Mouse (Mus musculus): ENCODE data around the gene Arhgef16. TPM values are rescaled to one million over a fixed set of nuclear protein-coding genes. Genes with fewer than 3 reads are reported as not detected.

Arhgef16 gene
- polyA plus RNA-seq, 1 experiment, result 1.2 TPM

- TF ChIP-seq CTCF (IDR thresholded peaks at IDR 0.05; ENCODE audit: borderline replicate concordance, extremely low read depth, insufficient read depth, insufficient read length) (peak; percentile 98), POLR2A (IDR thresholded peaks at IDR 0.05; ENCODE audit: borderline replicate concordance, extremely low read depth, insufficient read depth, insufficient read length, poor library complexity, severe bottlenecking) (no peak)
- peak; percentile 66 for DNase-seq (ENCODE audit: low read depth)
Measured at GRCm38 (mm10) chr4:154246115-154247040, 55.1 kb downstream of the Arhgef16 start.

GRCm38 (mm10) chr4:154245342-154245741 lies 56.1 kb downstream of the Arhgef16 start:
- TF ChIP-seq POLR2A (IDR thresholded peaks at IDR 0.05; ENCODE audit: borderline replicate concordance, extremely low read depth, insufficient read depth, insufficient read length, poor library complexity, severe bottlenecking), result no peak
- TF ChIP-seq CTCF (IDR thresholded peaks at IDR 0.05; ENCODE audit: borderline replicate concordance, extremely low read depth, insufficient read depth, insufficient read length), result no peak

GRCm38 (mm10) chr4:154240608-154241007 lies 60.9 kb downstream of the Arhgef16 start:
- TF ChIP-seq CTCF (IDR thresholded peaks at IDR 0.05; ENCODE audit: borderline replicate concordance, extremely low read depth, insufficient read depth, insufficient read length), result no peak
- TF ChIP-seq POLR2A (IDR thresholded peaks at IDR 0.05; ENCODE audit: borderline replicate concordance, extremely low read depth, insufficient read depth, insufficient read length, poor library complexity, severe bottlenecking), result no peak
- no peak for DNase-seq (ENCODE audit: low read depth)

More at GRCm38 (mm10) chr4:154245342-154245741, 56.1 kb downstream of the Arhgef16 start:
- peak; percentile 19 for DNase-seq (ENCODE audit: low read depth)

GRCm38 (mm10) chr4:154239199-154239598 lies 62.3 kb downstream of the Arhgef16 start:
- no peak for DNase-seq (ENCODE audit: low read depth)
- TF ChIP-seq CTCF (IDR thresholded peaks at IDR 0.05; ENCODE audit: borderline replicate concordance, extremely low read depth, insufficient read depth, insufficient read length), result no peak
- TF ChIP-seq POLR2A (IDR thresholded peaks at IDR 0.05; ENCODE audit: borderline replicate concordance, extremely low read depth, insufficient read depth, insufficient read length, poor library complexity, severe bottlenecking), result no peak

GRCm38 (mm10) chr4:154237306-154237705 lies 64.2 kb downstream of the Arhgef16 start:
- peak; percentile 35 for DNase-seq (ENCODE audit: low read depth)
- TF ChIP-seq CTCF (IDR thresholded peaks at IDR 0.05; ENCODE audit: borderline replicate concordance, extremely low read depth, insufficient read depth, insufficient read length) (no peak), POLR2A (IDR thresholded peaks at IDR 0.05; ENCODE audit: borderline replicate concordance, extremely low read depth, insufficient read depth, insufficient read length, poor library complexity, severe bottlenecking) (no peak)

GRCm38 (mm10) chr4:154236893-154237292 lies 64.6 kb downstream of the Arhgef16 start:
- peak; percentile 50 for DNase-seq (ENCODE audit: low read depth)
- TF ChIP-seq CTCF (IDR thresholded peaks at IDR 0.05; ENCODE audit: borderline replicate concordance, extremely low read depth, insufficient read depth, insufficient read length) (no peak), POLR2A (IDR thresholded peaks at IDR 0.05; ENCODE audit: borderline replicate concordance, extremely low read depth, insufficient read depth, insufficient read length, poor library complexity, severe bottlenecking) (no peak)

- TF ChIP-seq POLR2A (IDR thresholded peaks at IDR 0.05; ENCODE audit: borderline replicate concordance, extremely low read depth, insufficient read depth, insufficient read length, poor library complexity, severe bottlenecking), result no peak
- TF ChIP-seq CTCF (IDR thresholded peaks at IDR 0.05; ENCODE audit: borderline replicate concordance, extremely low read depth, insufficient read depth, insufficient read length), result no peak
- no peak for DNase-seq (ENCODE audit: low read depth)
Measured at GRCm38 (mm10) chr4:154236001-154236400, 65.5 kb downstream of the Arhgef16 start.

- no peak for DNase-seq (ENCODE audit: low read depth)
- TF ChIP-seq CTCF (IDR thresholded peaks at IDR 0.05; ENCODE audit: borderline replicate concordance, extremely low read depth, insufficient read depth, insufficient read length) (no peak), POLR2A (IDR thresholded peaks at IDR 0.05; ENCODE audit: borderline replicate concordance, extremely low read depth, insufficient read depth, insufficient read length, poor library complexity, severe bottlenecking) (no peak)
Measured at GRCm38 (mm10) chr4:154232295-154232694, 69.2 kb downstream of the Arhgef16 start.

GRCm38 (mm10) chr4:154231380-154231779 lies 70.1 kb downstream of the Arhgef16 start:
- no peak for DNase-seq (ENCODE audit: low read depth)
- no peak for TF ChIP-seq POLR2A (IDR thresholded peaks at IDR 0.05; ENCODE audit: borderline replicate concordance, extremely low read depth, insufficient read depth, insufficient read length, poor library complexity, severe bottlenecking)
- TF ChIP-seq CTCF (IDR thresholded peaks at IDR 0.05; ENCODE audit: borderline replicate concordance, extremely low read depth, insufficient read depth, insufficient read length), result no peak

GRCm38 (mm10) chr4:154229569-154229968 lies 71.9 kb downstream of the Arhgef16 start:
- no peak for DNase-seq (ENCODE audit: low read depth)
- TF ChIP-seq CTCF (IDR thresholded peaks at IDR 0.05; ENCODE audit: borderline replicate concordance, extremely low read depth, insufficient read depth, insufficient read length) (no peak), POLR2A (IDR thresholded peaks at IDR 0.05; ENCODE audit: borderline replicate concordance, extremely low read depth, insufficient read depth, insufficient read length, poor library complexity, severe bottlenecking) (no peak)

Other genes with a start within 250 kb of the Arhgef16 start
- 3.0 and 3.6 TPM in 2 replicates for gene Trp73, start 161.5 kb downstream of the Arhgef16 start, polyA plus RNA-seq (2012; rRNA removed)
- gene Wrap73, start 159.3 kb downstream of the Arhgef16 start, polyA plus RNA-seq (2012; rRNA removed), result 42.5 and 64.5 TPM in 2 replicates
- gene Tprgl, start 141.0 kb downstream of the Arhgef16 start, polyA plus RNA-seq (2012; rRNA removed), result 139 and 147 TPM in 2 replicates
- 12.4 and 21.0 TPM in 2 replicates for gene Megf6, start 130.9 kb downstream of the Arhgef16 start, polyA plus RNA-seq (2012; rRNA removed)
- gene B230104I21Rik, start 34.5 kb upstream of the Arhgef16 start, polyA plus RNA-seq (2012; rRNA removed), result not detected in 2 replicates